Mouse (Mus musculus) hematopoietic multipotent progenitor cell, adult 10-12 weeks (in vitro differentiated cells): Measurements from ENCODE around the gene Rnf44. TPM values are rescaled to one million over a fixed set of nuclear protein-coding genes. Genes with fewer than 3 reads are reported as not detected.

ENCODE experiments used
- polyA plus RNA-seq: library from polyadenylated mRNA; stranded (reverse); fragments of >175 nt; gene quantifications from 2 replicates; pipeline ENCODE4 v1.2.3, GENCODE M21; 2012; ENCODE audit warnings: low replicate concordance

Rnf44 gene
- polyA plus RNA-seq = 531 and 756 TPM in 2 replicates

DNA sequence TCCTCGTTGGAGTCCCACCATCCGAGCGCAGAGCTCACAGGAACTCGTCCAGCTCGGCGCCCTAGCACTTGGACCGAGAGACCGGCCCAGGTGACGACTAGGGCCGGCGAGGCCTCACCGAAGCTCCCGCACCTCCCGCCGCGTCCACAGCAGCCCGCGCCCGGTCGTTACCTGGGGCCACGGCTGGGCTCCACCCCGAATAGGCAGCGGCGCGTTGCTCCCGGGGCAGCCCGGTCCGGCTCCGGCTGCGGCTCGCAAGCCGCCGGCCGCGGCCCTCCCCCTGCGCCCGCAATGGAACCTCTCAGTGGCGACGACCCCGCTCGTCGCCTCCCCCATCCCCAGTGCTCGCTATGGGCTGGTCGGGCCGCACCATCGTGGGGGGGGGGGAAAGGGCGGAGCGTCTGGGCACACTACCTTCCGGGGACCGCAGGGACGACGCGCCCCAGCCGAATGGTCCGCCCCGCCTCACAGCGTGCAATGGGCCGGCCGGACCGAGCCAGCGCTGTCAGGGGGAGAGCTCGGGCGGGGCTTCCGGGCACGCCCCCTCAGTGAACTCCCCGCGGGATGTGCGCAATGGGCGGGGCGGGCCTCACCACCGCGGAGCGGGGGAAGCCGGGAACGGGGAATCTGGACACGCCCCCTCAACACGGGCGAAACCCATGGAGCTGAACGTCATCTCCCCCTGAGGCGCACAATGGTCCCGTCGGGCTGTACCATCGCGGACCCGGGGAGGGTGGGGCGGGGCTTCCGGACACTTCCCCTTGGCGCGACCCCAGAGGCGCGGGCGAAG lies at the start of gene Rnf44:
Rnf44 (minus strand) TSS at position 350 of the 790 bp plus-strand sequence.

DNA sequence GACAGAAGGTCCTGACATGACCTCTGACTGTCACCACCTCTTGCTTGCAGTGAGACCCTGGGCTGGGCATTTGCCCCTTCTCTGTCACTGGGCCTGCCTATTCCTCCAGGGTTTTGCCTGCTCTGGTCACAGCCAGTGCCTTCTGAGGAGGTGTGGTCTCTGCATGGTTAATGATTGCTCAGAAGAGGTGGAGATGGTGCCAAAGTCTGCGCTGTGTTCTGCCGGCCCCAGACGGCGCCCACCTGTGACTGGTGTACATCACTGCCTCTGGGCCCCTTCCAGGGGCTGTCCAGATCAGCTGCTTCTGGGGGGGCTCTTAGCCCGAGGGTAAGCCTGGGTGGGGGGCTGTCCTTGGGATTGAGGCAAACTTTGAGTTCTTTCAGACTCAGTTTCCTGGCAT lies 7.5 kb upstream of the Rnf44 start, which contains the start of gene Cdhr2:
Cdhr2 (plus strand) TSS at position 219 of the 400 bp plus-strand sequence.

Other genes with a start within 250 kb of the Rnf44 start
- 48.5 and 51.5 TPM in 2 replicates for gene Thoc3, start 225.1 kb downstream of the Rnf44 start, polyA plus RNA-seq
- 2.5 and 6.5 TPM in 2 replicates for gene Simc1, start 190.1 kb downstream of the Rnf44 start, polyA plus RNA-seq
- gene 4833439L19Rik, start 128.5 kb downstream of the Rnf44 start, polyA plus RNA-seq = 33.1 and 35.0 TPM in 2 replicates
- gene Arl10, start 118.9 kb downstream of the Rnf44 start, polyA plus RNA-seq = 16.0 and 34.8 TPM in 2 replicates
- 11.6 and 18.1 TPM in 2 replicates for gene Nop16, start 103.8 kb downstream of the Rnf44 start, polyA plus RNA-seq
- 18.7 and 114 TPM in 2 replicates for gene Higd2a, start 103.7 kb downstream of the Rnf44 start, polyA plus RNA-seq
- 37.1 and 61.7 TPM in 2 replicates for gene Cltb, start 82.6 kb downstream of the Rnf44 start, polyA plus RNA-seq
- 19.3 and 19.8 TPM in 2 replicates for gene Faf2, start 72.1 kb downstream of the Rnf44 start, polyA plus RNA-seq
- gene Cdhr2, start 7.6 kb upstream of the Rnf44 start, polyA plus RNA-seq = 0.02 TPM in 1 of 2 replicates, not detected in the other
- gene Gprin1, start 56.0 kb upstream of the Rnf44 start, polyA plus RNA-seq = not detected in 2 replicates
- 0.17 and 0.33 TPM in 2 replicates for gene Sncb, start 72.7 kb upstream of the Rnf44 start, polyA plus RNA-seq
- gene Eif4e1b, start 90.1 kb upstream of the Rnf44 start, polyA plus RNA-seq = not detected in 2 replicates
- 7.5 and 19.6 TPM in 2 replicates for gene Tspan17, start 95.5 kb upstream of the Rnf44 start, polyA plus RNA-seq